Mouse (Mus musculus) erythroid progenitor cell, adult 5-6 weeks (primary cell): Measurements from ENCODE around the gene Calcoco2. TPM values are rescaled to one million over a fixed set of nuclear protein-coding genes. Genes with fewer than 3 reads are reported as not detected.

Experiments used
- total RNA-seq, 2 experiments: library from RNA; stranded (forward) in 1 of 2; stranded (reverse) in 1 of 2; fragments of 150-400 nt in 1 of 2; fragments of 186-747, 209-891 nt in 1 of 2; gene quantifications; 2 replicates each; pipeline versions ENCODE4 v1.2.3 to v1.2.4; 2015 to 2017; ENCODE audit warnings: low replicate concordance in 2 of 2

The Calcoco2 gene
- total RNA-seq, 2 experiments from 2014 or later: not detected

Other genes with a start within 250 kb of the Calcoco2 start
- not detected in 2 replicates for gene B4galnt2, start 197.1 kb downstream of the Calcoco2 start, total RNA-seq (2015; ENCODE audit: low replicate concordance)
- not detected in 2 replicates for gene B4galnt2, start 197.1 kb downstream of the Calcoco2 start, total RNA-seq (2017; ENCODE audit: low replicate concordance)
- not detected in 2 replicates for gene Igf2bp1, start 106.0 kb downstream of the Calcoco2 start, total RNA-seq (2015; ENCODE audit: low replicate concordance)
- gene Igf2bp1, start 106.0 kb downstream of the Calcoco2 start, total RNA-seq (2017; ENCODE audit: low replicate concordance): not detected in 2 replicates
- not detected in 2 replicates for gene Gip, start 87.4 kb downstream of the Calcoco2 start, total RNA-seq (2015; ENCODE audit: low replicate concordance)
- not detected in 2 replicates for gene Gip, start 87.4 kb downstream of the Calcoco2 start, total RNA-seq (2017; ENCODE audit: low replicate concordance)
- gene Snf8, start 77.1 kb downstream of the Calcoco2 start, total RNA-seq (2015; ENCODE audit: low replicate concordance): 22.0 and 55.8 TPM in 2 replicates
- 5.6 and 25.9 TPM in 2 replicates for gene Snf8, start 77.1 kb downstream of the Calcoco2 start, total RNA-seq (2017; ENCODE audit: low replicate concordance)
- 18.7 and 19.7 TPM in 2 replicates for gene Ube2z, start 46.6 kb downstream of the Calcoco2 start, total RNA-seq (2015; ENCODE audit: low replicate concordance)
- gene Ube2z, start 46.6 kb downstream of the Calcoco2 start, total RNA-seq (2017; ENCODE audit: low replicate concordance): 9.7 and 26.2 TPM in 2 replicates
- gene Atp5g1, start 36.3 kb downstream of the Calcoco2 start, total RNA-seq (2015; ENCODE audit: low replicate concordance): 98.9 and 122 TPM in 2 replicates
- gene Atp5g1, start 36.3 kb downstream of the Calcoco2 start, total RNA-seq (2017; ENCODE audit: low replicate concordance): 9.5 and 20.2 TPM in 2 replicates
- not detected in 2 replicates for gene Ttll6, start 21.8 kb upstream of the Calcoco2 start, total RNA-seq (2015; ENCODE audit: low replicate concordance)
- gene Ttll6, start 21.8 kb upstream of the Calcoco2 start, total RNA-seq (2017; ENCODE audit: low replicate concordance): not detected in 2 replicates
- not detected in 2 replicates for gene Hoxb13, start 82.4 kb upstream of the Calcoco2 start, total RNA-seq (2015; ENCODE audit: low replicate concordance)
- gene Hoxb13, start 82.4 kb upstream of the Calcoco2 start, total RNA-seq (2017; ENCODE audit: low replicate concordance): not detected in 2 replicates
- not detected in 2 replicates for gene Hoxb9, start 159.5 kb upstream of the Calcoco2 start, total RNA-seq (2015; ENCODE audit: low replicate concordance)
- not detected in 2 replicates for gene Hoxb9, start 159.5 kb upstream of the Calcoco2 start, total RNA-seq (2017; ENCODE audit: low replicate concordance)
- gene Hoxb8, start 169.9 kb upstream of the Calcoco2 start, total RNA-seq (2015; ENCODE audit: low replicate concordance): not detected in 2 replicates
- gene Hoxb8, start 169.9 kb upstream of the Calcoco2 start, total RNA-seq (2017; ENCODE audit: low replicate concordance): not detected in 2 replicates
- gene Hoxb7, start 174.7 kb upstream of the Calcoco2 start, total RNA-seq (2015; ENCODE audit: low replicate concordance): not detected in 2 replicates
- not detected in 2 replicates for gene Hoxb7, start 174.7 kb upstream of the Calcoco2 start, total RNA-seq (2017; ENCODE audit: low replicate concordance)
- gene Hoxb6, start 180.5 kb upstream of the Calcoco2 start, total RNA-seq (2015; ENCODE audit: low replicate concordance): not detected in 2 replicates
- not detected in 2 replicates for gene Hoxb6, start 180.5 kb upstream of the Calcoco2 start, total RNA-seq (2017; ENCODE audit: low replicate concordance)
- not detected in 2 replicates for gene Hoxb5, start 191.4 kb upstream of the Calcoco2 start, total RNA-seq (2015; ENCODE audit: low replicate concordance)
- gene Hoxb5, start 191.4 kb upstream of the Calcoco2 start, total RNA-seq (2017; ENCODE audit: low replicate concordance): not detected in 2 replicates
- gene Hoxb4, start 206.3 kb upstream of the Calcoco2 start, total RNA-seq (2015; ENCODE audit: low replicate concordance): 1.3 TPM in 1 of 2 replicates, not detected in the other
- gene Hoxb4, start 206.3 kb upstream of the Calcoco2 start, total RNA-seq (2017; ENCODE audit: low replicate concordance): not detected in 2 replicates
- gene Hoxb3, start 211.4 kb upstream of the Calcoco2 start, total RNA-seq (2015; ENCODE audit: low replicate concordance): not detected in 2 replicates
- not detected in 2 replicates for gene Hoxb3, start 211.4 kb upstream of the Calcoco2 start, total RNA-seq (2017; ENCODE audit: low replicate concordance)
- gene Hoxb2, start 238.6 kb upstream of the Calcoco2 start, total RNA-seq (2015; ENCODE audit: low replicate concordance): not detected in 2 replicates
- gene Hoxb2, start 238.6 kb upstream of the Calcoco2 start, total RNA-seq (2017; ENCODE audit: low replicate concordance): 1.0 TPM in 1 of 2 replicates, not detected in the other